Mouse (Mus musculus) kidney, postnatal 0 days (tissue): ENCODE data around the gene Dbi. TPM values are rescaled to one million over a fixed set of nuclear protein-coding genes. Genes with fewer than 3 reads are reported as not detected.
"Not testable (repeated sequence)": the region's sequence is repeated elsewhere in the genome, so short reads cannot be mapped to it uniquely, and the experiment has no call there.

ENCODE experiments used
- ATAC-seq: fragments of 200-750 bp; cut with Nextera tagmentation; replicated peaks from 2 replicates; pipeline ENCODE4 v1.8.0; 2017; ENCODE audit warnings: low read depth, moderate number of reproducible peaks, moderate TSS enrichment, moderate library complexity; ENCODE audit not compliant: low FRiP score
- DNase-seq: peaks from one replicate; pipeline ENCODE4 v3.0.0-alpha.2; 2016; ENCODE audit warnings: low spot score
- H3K27ac ChIP-seq: fragments of 300-500 bp; sonication (generic); 2 replicates; pipeline ENCODE4 v1.5.1; 2014; ENCODE audit warnings: mild to moderate bottlenecking
- H3K27me3 ChIP-seq: fragments of 300-500 bp; sonication (generic); 2 replicates; pipeline ENCODE4 v1.6.1; 2014; ENCODE audit warnings: low read length, mixed read lengths; ENCODE audit not compliant: insufficient read depth
- H3K36me3 ChIP-seq: fragments of 300-500 bp; sonication (generic); 2 replicates; pipeline ENCODE4 v1.6.1; 2014; ENCODE audit warnings: low read length, mixed read lengths; ENCODE audit not compliant: insufficient read depth
- H3K4me1 ChIP-seq: fragments of 300-500 bp; sonication (generic); replicated peaks from 2 replicates; pipeline ENCODE4 v1.6.1; 2014; ENCODE audit warnings: antibody characterized with exemption, low read length, mixed read lengths; ENCODE audit not compliant: insufficient read depth
- H3K4me2 ChIP-seq: fragments of 300-500 bp; sonication (generic); 2 replicates; pipeline ENCODE4 v1.6.1; 2014; ENCODE audit warnings: mild to moderate bottlenecking, low read length, moderate library complexity, mixed read lengths
- H3K4me3 ChIP-seq: fragments of 300-500 bp; sonication (generic); replicated peaks from 2 replicates; pipeline ENCODE4 v1.5.1; 2014; ENCODE audit warnings: low read depth, low read length
- H3K9ac ChIP-seq: fragments of 300-500 bp; sonication (generic); 2 replicates; pipeline ENCODE4 v1.6.1; 2014; ENCODE audit warnings: low read depth, low read length
- H3K9me3 ChIP-seq: fragments of 300-500 bp; sonication (generic); replicated peaks from 2 replicates; pipeline ENCODE4 v1.6.1; 2016; ENCODE audit warnings: low read length, inconsistent platforms, mixed read lengths
- CTCF ChIP-seq: IDR thresholded peaks from 2 replicates; pipeline ENCODE4 v1.5.1; 2016; ENCODE audit warnings: antibody characterized with exemption, low read depth, mild to moderate bottlenecking, moderate library complexity
- WGBS: fragments of 180-500 bp; shearing (Covaris S2); extraction: QIAGEN DNeasy Blood & Tissue Kit; methylation state at CpG from one replicate; pipeline ENCODE4 v1.1.7; 2014; 5-methylcytosine and 5-hydroxymethylcytosine counted together
- polyA plus RNA-seq: library from polyadenylated mRNA; unstranded; fragments of >200 nt; fragmentation: Nextera tagmentation; extraction: Ambion mirVana; gene quantifications from 2 replicates; pipeline ENCODE4 v1.2.1, GENCODE M21; 2015

Gene Dbi
- polyA plus RNA-seq, 1 experiment from 2014 or later, result 1,400 TPM

- TF ChIP-seq CTCF, result no peak
- WGBS, result 78% methylated on average over 3 of the region's 3 CpGs
- DNase-seq (no peak), ATAC-seq (no peak)
- Histone ChIP-seq H3K4me1 (no peaks in the 10 kb centered on the region), H3K36me3 (no peaks in the 10 kb centered on the region), H3K4me3 (no peak overlapping the region), H3K27me3 (no peaks in the 10 kb centered on the region), H3K4me2 (no peak overlapping the region), H3K9me3 (no peaks in the 10 kb centered on the region), H3K27ac (no peak overlapping the region), H3K9ac (no peak overlapping the region)
Observed at GRCm38 (mm10) chr1:120101227-120101609, 19.7 kb downstream of the Dbi start.

DNA sequence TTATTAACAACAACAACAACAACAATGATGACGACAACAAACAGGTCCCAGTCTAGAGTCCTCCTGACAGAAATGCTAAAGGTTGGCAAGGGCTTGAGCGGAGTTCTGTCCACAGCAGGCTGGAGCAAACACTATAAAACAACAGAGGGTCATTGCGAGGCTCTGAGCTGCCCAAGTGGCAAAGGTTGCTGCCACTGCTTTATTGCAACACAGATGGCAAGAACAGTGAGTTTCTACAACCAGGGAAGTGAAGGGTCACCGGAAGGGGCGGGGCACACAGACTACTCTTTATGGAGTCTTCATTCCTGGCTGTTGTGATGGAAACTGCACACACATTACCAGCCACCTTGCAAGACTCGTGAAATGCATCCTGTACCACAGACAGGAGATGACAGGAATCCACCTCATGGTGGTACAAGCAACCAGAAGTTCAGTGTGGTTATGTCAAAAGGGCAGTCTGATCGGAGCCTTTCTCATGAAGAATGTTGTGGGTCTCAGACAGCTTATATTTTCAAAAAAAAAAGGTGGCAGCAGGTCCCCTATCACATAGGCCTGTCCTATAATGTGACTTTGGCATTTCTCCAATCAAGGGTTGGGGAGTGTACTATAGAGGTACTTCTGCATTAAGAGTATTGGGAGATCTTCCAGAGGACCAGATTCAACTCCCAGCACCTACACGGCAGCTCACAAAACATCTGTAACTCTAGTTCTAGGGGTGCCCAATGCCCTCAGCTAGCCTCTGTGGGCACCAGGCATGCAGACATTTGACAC lies 20.2 kb downstream of the Dbi start:
- Histone ChIP-seq H3K9ac (no peak overlapping the region), H3K4me2 (no peak overlapping the region), H3K4me3 (no peak overlapping the region), H3K27ac (no peak overlapping the region), H3K36me3 (no peaks in the 10 kb centered on the region), H3K9me3 (no peaks in the 10 kb centered on the region), H3K4me1 (no peaks in the 10 kb centered on the region), H3K27me3 (no peaks in the 10 kb centered on the region)
- no peak for DNase-seq
- no peak for TF ChIP-seq CTCF
- ATAC-seq, result no peak
- 79% methylated on average over 8 of the region's 8 CpGs for WGBS

GRCm38 (mm10) chr1:120099483-120099882 lies 21.4 kb downstream of the Dbi start:
- no peak for TF ChIP-seq CTCF
- no peak overlapping the region for H3K9ac ChIP-seq

GRCm38 (mm10) chr1:120098327-120098726 lies 22.6 kb downstream of the Dbi start:
- no peak overlapping the region for H3K27ac ChIP-seq
- DNase-seq (peak; percentile 78), ATAC-seq (no peak)
- peak; percentile 79 for TF ChIP-seq CTCF
- no peak overlapping the region for H3K9ac ChIP-seq
- H3K27me3 ChIP-seq, result no peaks in the 10 kb centered on the region
- no peak overlapping the region for H3K4me2 ChIP-seq
- no peaks in the 10 kb centered on the region for H3K36me3 ChIP-seq
- no peak overlapping the region for H3K4me3 ChIP-seq
- no peaks in the 10 kb centered on the region for H3K9me3 ChIP-seq
- WGBS, result 14% methylated on average over 7 of the region's 7 CpGs
- H3K4me1 ChIP-seq, result no peaks in the 10 kb centered on the region

More at GRCm38 (mm10) chr1:120099483-120099882, 21.4 kb downstream of the Dbi start:
- Histone ChIP-seq H3K9me3 (no peaks in the 10 kb centered on the region), H3K36me3 (no peaks in the 10 kb centered on the region), H3K27ac (no peak overlapping the region), H3K27me3 (no peaks in the 10 kb centered on the region), H3K4me3 (no peak overlapping the region), H3K4me2 (no peak overlapping the region), H3K4me1 (no peaks in the 10 kb centered on the region)
- ATAC-seq (peak; percentile 59), DNase-seq (peak; percentile 44)
- 46% methylated on average over 6 of the region's 6 CpGs for WGBS

DNA sequence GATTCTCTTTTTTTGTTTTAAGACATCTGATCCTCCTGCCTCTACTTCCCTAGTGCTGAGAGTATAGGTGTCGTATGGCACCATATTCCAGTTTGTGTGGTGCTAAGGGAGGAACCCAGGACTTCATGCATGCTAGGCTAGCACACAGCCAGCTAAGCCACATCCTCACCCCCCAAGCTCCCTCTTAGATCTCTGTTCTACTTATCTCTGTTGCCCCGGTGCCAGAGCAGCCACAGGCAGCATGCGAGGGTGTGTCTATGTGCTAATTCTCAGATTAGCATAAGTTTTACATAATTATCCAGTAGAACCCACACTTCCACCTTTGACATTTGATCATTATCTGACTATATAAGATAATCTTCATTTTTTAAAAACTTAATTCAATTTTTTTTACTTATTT lies 26.0 kb downstream of the Dbi start:
- Histone ChIP-seq H3K36me3 (no peaks in the 10 kb centered on the region), H3K4me1 (no peaks in the 10 kb centered on the region), H3K9me3 (no peaks in the 10 kb centered on the region), H3K9ac (no peak overlapping the region), H3K27ac (no peak overlapping the region), H3K4me2 (no peak overlapping the region), H3K4me3 (no peak overlapping the region), H3K27me3 (no peaks in the 10 kb centered on the region)
- WGBS, result 67% methylated on average over 3 of the region's 3 CpGs
- no peak for DNase-seq
- no peak for ATAC-seq
- no peak for TF ChIP-seq CTCF

GRCm38 (mm10) chr1:120093482-120094134 lies 27.3 kb downstream of the Dbi start:
- H3K36me3 ChIP-seq, H3K4me1 ChIP-seq, H3K27me3 ChIP-seq, H3K9ac ChIP-seq, H3K9me3 ChIP-seq, H3K4me3 ChIP-seq, H3K27ac ChIP-seq, H3K4me2 ChIP-seq: not testable (repeated sequence)
- ATAC-seq, result peak; percentile 77
- 51% methylated on average over 11 of the region's 14 CpGs for WGBS
- peak; percentile 87 for DNase-seq
- TF ChIP-seq CTCF, result peak; percentile 95
